Mouse (Mus musculus) c-Kit-negative CD71-positive TER-119-positive erythroid progenitor cells, embryonic 14.5 days (primary cell): ENCODE measurements around the gene Eif2d.

Source experiments
- DNase-seq: peaks from one replicate; pipeline ENCODE4 v3.0.0-alpha.2; 2013; ENCODE audit warnings: low read depth, low spot score

Eif2d gene

DNA sequence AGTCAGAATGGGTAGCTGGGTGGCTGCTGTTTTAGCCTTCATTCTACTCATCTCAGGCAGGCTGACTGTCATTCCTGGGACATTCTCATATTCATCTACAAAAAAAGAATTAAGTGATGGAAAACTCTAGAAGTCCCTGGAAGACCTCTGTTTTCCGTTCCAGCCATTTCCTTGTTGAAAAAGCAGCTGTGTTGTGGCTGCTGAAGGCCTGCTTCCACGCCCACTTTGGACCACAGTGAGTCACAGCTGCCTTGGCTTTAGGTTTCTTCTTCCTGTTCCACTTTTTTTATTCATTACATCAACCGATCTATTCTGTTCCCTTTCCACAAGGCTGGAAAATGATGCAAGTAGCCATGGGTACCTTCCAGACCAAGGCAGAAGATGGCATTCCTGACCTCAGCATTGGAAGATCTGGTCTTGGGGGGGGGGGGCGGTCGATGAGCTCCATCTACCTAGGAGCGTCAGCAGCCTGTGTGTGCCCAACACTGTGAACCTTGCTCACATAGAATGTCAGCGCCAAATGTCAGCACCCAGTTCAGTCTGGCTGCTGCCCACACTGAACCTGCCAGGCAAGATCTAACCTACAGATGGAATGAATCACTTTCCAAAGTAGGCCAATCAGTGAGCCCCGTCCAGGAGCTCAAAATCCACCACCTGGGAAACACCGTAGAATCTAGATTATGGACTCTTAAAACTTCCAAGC, 31.4 kb downstream of the Eif2d start:
- no peak for DNase-seq

DNA sequence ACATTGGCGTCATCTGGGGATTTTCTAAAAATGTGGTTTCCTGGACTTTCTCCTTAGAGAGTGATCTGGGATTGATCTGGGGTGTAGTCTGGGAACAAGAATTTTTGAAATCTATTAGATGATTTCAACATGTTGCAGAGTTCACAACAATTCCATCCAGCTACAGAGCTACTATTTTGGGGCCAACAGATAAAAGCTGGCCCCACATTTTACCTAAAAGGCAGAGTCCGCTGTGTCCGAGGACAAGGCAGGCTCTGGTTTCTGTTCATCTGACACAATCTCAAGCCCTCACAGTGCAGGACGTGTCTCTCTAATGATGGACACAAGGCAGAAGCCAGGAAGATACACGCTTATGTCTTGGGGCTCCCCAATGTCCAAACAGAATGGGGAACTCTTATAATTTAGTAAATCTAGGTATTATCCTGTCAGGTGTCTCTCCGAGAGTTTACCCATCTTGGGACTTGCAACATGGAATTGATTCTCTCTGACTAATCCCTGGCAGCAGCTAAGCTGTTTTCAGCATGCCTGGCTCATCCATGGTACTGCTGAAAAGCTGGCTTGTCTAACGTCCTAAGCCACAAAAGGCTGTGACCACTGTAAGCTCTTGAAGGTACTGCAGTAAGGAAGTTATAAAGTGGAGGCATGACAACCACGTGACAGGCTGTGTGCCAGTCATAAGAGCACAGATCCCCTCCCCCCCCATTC, 32.1 kb downstream of the Eif2d start:
- DNase-seq = no peak

DNA sequence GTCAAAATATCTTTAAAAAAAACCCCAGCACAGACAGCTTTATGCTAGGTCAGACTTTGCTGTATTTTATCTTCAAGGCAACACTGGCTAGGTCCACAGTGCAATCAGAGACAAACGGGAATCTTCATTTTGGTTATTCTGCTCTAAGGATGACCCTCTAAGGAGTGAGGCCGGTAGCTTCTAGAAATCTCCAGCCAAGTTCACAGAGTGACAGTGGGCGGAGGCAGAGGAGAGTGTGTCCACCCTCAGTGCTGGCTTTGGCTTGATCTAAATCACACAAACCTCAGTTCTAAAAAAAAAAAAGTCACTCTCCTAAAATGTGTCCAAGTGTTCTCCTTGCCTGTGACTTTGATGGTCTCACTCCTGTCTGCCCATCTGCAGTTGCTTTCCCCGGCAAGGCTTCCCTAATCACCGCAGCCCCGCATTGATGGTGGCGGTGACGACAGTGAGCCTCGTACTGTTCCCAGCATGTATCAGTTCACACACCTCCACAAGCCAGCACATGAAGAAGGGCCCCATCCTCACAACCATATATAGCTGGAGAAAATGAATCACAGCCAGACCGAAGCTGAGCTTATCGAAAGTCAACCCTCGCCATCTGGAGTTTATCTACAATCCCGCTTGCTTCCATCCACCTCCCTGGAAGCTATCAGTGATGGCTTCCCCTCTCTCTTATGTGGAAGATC, 33.0 kb downstream of the Eif2d start:
- DNase-seq = no peak

DNA sequence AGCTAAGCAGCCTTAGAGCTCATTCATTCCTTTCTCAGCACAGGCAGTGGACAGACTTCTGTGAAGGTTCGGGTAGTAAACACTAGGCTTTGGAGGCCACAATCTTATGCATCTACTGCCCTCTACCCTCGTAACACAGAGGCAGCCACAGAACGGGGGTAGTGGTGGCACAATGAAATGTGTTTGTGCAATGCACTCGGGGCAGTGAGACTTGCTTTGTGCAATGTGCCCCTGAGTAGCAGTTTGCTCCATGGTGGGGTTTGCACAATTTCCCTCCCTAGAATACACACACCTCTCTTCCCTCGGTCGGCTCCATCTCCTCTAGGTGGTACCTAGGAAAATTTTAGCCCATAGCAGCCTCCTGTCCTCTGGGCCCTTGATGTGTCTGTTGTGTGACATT, 34.0 kb downstream of the Eif2d start:
- no peak for DNase-seq

DNA sequence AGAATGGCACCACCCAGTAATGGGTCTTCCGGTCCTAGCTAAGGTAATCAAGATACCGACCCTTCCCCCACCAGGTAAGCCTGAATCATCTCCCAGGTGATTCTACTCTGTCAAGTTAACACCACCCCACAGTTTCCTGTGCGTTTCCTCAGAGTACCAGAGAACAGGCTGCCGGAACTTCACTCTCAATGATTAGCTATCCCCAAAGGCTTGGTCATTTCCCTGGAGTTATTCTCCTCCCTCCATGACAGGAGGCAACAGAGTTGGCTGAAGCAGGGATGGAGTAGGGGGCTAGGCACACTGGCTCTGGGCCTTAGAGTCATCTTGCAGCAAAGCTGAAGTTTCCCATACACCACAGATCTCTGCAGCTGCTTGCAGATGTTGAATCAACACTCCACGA, 34.9 kb downstream of the Eif2d start:
- no peak for DNase-seq

DNA sequence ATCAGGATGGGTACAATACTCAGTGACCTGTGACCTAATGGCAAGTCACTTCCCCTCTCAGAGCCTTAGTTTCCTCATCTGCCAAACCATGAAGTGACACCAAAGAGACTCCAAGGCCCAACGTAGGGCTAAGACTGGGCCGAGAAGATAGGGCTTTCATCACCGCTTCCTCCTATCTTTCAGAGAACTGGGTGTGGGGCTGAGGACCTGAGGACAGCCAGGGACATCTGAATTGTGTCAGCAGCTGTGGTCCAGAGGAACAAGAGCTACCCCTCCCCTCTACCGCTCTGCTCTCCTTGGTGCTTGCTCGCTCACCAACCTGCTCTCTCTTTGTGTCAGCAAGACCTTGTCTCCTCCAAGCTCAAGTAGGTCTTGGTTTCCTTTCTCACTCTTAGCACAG, 35.7 kb downstream of the Eif2d start:
- no peak for DNase-seq

DNA sequence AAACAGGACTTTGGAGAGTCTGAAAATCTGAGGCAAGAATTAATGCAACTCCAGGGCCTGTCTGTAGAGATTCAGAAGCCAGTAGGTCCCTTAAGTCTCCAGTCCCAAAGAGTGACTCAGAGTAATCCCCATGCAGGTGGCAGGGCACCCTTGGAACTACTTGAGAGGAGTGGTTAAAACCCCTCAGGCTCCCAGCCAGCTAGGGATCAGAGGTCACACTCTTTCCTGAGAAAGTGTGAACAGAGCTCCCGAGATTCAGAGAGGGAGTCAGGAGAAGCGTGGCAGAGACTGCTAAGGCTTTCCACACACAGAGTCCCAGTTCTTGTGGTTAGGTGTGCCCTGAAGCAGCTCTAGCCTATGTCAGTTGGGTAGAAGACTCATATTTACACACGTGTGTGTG, 40.8 kb downstream of the Eif2d start:
- DNase-seq = no peak

DNA sequence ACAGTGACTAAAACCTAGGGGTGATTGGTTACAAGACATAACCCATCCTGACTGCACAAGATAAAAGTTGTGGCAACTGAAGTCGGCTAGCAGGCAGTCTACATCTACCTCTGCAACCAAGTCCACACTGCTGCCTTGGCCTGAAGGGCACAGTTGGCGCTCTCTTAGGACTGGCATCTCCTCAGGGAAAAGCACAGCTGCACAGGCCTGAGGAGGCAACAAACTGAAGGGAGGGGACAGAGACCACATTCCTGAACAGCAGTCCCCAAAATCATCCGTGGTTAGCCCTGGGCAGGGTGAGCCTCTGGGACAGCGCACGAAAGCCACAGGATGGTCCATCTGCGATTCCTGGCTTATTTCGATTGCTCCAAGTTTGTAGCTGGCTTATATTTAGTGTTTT, 42.7 kb downstream of the Eif2d start:
- DNase-seq = no peak

DNA sequence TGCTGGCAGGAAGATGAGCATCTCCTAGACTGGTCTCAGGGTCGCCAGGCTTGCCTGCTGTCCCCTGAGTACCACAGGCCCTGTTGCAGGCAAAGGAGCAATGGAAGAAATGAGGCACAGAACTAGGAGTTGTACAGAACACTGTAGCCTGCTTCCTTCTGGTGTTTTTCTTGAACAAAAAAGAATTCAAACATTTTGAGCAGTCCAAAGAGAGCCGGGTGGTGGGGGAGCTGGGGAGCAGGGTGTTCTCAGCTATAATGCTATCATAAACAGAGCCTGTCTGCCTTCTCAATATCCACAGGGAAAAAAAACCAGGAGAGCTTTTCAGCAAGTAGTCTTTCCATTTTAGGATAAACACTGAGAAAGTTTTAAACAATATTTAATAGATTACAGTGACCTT, 43.1 kb downstream of the Eif2d start:
- no peak for DNase-seq

DNA sequence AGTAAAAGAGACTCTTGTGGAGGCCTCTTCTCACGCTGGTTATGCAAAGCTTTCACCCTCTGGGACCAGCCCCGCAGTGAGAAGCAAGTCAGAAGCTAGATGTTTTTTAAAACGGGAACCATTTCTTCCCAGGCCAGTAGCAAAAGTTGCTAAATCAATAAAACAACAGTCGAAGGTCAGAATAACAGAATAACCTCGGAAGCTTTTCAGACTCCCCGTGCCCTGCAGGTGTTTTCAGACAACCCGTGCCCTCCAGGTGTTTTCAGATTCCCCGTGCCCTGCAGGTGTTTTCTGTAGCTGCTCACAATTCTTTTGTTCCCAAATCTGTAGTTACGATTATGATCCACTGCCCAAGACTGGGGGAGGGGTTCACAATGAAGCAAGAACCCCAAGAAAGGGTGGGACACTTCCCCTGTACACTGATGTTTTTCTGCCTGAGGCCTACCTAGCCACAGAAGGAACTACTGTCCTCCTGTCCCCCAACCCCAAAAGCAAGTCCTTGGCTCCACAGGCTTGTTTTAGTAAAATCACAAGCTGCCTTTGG, 45.5 kb downstream of the Eif2d start:
- DNase-seq = no peak

DNA sequence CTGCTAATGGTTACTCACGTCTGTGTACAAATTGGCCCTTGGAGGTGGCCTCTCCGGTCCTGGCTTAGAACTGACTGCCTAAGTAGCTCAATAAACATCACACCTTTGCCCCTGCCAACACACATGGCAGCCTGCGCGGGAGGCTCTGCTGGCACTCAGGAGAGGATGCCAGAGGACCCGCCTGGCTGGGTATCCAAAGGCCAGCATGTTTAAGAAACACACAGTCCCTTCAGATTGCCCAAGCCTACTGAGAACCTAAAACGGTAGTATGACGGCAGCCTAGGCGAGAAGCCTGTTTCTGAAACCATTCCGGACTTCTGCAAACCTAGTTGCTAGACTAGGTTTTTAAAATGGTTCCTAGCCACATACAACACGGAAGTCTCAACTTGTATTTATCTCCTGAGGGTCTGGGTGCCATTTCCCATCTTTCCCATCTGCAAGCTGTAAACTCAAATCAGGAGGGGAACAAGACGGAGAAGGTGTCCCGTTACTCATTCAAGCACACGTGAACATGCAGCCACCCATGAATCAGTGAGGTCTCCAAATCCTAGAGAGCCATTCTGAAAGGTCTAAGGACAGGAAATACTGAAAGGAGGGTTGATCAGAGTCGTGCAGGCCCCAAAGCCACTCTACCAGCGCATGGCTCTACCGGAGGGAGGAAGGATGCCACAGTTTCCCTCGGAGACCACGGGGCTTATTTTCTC, 46.3 kb downstream of the Eif2d start:
- DNase-seq = no peak

DNA sequence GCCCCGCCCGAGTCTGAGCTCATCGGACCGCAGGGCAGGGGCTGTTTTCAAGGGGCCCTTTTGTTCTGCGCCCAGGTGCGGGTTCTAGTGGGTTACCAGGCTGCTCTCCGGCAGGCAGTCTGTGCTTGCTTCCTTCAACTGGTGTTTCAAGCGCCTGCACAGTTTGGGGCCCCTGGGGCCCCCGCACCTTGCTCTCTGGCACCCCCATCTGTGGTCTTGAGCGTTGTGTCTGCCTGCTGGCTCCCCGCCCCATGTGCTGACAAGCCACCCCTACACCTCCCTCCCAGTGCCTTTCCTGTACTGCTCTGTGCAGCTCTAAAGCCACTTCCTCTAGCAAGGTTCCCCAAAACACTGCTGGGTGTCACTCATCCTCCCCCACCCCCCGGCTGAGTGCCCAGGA, 47.0 kb downstream of the Eif2d start:
- DNase-seq = no peak

DNA sequence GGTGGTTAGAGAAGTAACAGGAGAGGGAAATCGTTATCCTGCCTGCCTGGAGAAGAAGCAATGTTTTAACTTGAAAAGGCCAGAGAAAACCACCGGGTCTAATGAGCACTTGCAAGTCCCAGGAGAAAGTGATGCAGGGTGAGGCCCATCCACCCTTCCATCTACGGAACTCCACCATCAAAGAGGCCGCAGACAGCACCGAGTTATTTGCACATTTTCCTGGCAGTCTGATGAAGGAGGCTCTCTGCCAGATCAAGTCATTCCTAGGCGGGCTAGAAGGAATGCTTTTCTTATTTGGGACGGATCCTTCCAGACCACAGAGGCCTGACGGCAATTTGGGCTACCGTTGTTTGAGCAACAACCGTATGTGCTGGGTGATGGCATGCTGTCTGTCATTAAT, 47.6 kb downstream of the Eif2d start:
- no peak for DNase-seq

DNA sequence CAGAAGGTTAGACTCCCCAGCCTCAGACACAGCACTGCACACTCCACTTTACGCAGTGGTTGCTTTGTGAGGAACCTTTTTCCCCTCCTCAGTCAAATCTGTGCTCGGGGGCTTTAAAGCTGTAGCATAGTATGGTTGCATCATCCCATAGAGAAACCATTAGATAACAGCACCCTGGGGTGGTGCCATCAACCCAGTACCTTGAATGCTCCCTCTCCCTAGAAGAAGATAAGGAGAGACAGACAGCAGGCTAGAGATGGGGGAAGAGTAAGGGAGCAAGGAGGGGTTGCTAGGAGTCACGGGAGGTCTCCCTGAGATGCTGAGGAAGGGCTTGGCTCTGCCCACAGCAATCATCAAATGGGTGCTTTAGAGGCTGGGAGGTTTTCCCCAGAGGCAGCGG, 48.4 kb downstream of the Eif2d start:
- DNase-seq = no peak

DNA sequence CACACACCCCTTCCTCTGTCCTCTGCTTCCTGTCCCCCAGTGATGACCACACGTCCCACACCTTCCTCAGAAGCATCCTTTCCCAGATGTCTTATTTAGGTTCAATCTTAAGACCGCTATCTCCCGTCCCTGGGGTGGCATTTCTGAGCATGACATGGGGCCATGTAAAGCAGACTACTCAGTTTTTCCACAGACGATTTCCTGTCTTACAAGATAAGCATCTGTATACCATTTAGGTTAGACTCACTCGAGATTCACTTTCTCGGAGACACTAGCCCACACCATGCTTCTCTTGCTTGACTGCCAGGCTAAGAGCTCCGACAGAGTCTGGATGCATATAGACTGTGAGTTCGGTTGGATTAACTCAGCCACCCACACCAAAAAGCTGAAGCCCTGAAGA, 51.5 kb downstream of the Eif2d start:
- no peak for DNase-seq

DNA sequence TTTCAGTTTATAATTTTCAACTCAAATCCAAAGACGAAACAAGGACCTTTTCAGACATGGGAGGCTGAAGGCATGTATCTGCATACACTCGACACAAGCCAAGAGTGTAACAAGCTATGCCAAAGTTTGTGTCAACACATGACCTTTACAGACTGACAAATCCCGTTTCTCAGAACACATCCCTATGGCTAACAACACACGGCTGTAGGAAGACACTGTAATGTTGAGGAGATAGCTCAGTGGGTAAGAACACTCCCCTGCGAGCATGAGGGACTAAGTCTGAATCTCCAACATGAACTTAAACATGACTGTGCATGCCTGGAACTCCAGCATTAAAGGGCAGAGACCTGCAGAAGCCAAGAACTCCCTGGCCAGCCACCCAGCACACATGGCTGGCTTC, 53.4 kb downstream of the Eif2d start:
- no peak for DNase-seq

DNA sequence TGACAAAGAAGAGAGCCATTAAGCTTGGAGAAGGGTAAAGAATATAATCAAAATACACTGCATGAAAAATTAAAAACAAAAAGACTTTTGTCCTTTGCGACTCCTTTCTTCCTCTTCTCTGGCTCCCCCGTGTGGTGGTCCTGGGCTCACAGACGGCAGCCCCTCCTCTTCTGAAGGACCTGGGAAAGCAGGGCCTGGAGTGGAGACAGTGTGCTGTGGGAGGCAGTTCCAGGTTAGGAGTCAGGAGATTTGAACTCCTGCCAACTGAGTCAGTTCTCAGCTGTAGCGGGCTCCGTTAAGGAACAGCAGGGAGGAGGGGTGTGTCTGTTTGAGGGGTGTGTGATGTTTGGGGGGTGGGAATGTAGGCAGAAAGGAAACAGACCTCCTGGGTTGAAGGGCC, 54.5 kb downstream of the Eif2d start:
- no peak for DNase-seq

DNA sequence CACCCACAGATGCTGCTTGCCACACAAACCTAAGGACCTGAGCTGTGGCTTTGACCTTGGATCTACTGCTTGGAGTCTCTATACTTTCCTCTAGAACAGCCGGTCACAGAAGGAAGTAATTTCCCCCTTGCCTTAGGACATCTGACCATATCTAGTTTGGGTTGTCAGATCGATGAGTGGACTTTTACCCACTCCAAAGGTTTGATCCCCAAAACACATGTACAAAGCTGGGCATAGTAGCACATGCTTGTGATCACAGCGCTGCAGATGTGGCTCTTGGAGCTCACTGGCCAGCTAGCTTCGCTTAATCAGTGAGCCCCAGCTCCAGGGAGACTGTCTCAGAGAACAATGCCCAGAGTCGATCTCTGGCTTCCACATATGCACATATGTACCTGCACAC, 55.1 kb downstream of the Eif2d start:
- no peak for DNase-seq

DNA sequence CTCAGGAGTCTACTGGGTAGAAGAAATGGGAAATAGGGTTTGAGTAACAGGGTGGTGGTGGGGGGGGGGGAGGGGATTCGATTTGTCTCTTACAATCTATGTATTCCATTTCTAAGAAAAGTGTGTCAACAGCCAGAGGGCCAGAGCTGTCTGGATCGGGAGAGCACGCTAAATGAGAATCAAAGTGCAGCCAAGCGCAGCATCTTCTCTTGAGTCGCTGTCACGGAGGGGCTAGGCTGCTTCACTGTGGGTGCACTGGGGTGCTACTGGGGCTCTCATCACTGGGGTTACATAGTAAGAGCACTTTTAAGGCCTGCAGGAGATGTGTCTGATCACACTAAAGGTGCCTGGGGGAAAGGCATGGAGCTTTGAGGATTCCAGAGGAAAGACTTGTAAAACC, 55.8 kb downstream of the Eif2d start:
- DNase-seq = no peak

DNA sequence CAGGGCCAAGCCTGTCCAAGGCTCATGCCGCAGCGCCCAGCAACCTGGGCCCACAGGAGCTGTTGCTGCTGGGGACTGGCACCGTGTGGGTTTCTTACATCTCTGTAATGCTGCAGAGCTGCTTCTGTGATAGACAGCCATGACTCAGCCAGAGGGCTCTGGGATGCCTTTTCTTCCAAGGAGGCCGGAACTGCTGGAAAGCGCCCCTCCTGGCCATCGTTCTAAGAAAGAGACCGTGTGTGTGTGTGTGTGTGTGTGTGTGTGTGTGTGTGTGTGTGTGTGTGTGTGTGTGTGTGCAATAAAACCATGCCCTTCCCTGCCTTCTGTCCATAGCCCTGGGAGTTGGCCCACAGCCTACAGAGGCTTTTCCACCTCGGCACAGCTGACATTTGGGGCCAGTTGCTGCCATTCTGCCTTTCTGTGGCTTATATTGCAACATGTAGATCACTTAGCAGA, 57.0 kb downstream of the Eif2d start:
- DNase-seq = no peak

DNA sequence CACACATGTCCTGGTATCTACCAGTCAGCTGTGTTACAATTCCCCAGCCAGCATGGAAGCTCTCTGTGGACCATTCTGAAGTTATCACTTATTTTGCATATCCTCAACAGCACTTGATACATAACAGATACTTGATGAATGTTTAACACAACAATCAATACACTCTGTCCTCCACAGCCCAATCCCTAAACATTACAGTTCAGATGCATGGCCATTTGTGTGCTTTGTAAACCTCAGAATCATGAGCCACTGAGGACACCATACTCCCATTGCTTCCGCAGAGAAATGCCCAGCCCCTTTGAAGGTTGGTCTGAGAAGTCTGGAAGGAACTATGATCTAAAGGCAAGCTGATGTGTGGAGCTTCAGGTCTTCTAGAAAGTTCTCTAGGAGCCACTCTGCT, 58.7 kb downstream of the Eif2d start:
- DNase-seq = no peak

DNA sequence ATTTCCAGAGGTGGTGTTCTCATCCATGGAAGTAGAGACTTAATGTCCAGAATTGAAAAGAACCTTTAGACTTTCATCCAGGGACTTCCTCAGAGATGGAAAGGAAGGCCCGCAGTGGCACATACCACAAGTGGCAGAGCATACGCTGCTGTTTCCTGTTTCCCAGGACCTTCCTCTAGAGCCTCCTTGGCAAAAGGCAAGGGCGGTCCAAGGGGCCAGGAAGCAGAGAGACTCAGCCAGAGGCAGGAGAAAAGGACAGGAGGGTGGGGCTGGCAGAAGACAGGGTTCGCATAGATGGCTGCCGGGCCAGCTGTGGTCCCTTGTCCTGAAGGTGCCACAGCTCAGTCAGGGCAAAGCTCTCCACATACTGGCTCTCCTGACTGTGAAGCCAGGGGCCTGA, 60.0 kb downstream of the Eif2d start:
- no peak for DNase-seq
